Mouse (Mus musculus) monocyte, adult 2 months (primary cell): ENCODE data around the gene Acot11.
A peak's percentile ranks its signal among the peaks of the same experiment; 100 is the strongest.

Experiments
- DNase-seq, 2 experiments: peaks; one replicate each; pipeline ENCODE4 v3.0.0; 2022; ENCODE audit warnings: low spot score in 2 of 2, low read depth in 1 of 2

Gene Acot11

GRCm38 (mm10) chr4:106804910-106805274 lies at the start of gene Acot11:
Gene Acot11 (minus strand): TSS chr4:106804998.
- no peak for DNase-seq

- no peak for DNase-seq
Measured at GRCm38 (mm10) chr4:106848290-106849092, 43.7 kb upstream of the Acot11 start.

GRCm38 (mm10) chr4:106847591-106848289 lies 42.9 kb upstream of the Acot11 start:
- DNase-seq = no peak

GRCm38 (mm10) chr4:106842561-106842960 lies 37.8 kb upstream of the Acot11 start:
- no peak for DNase-seq

- no peak for DNase-seq
Measured at GRCm38 (mm10) chr4:106841856-106842255, 37.1 kb upstream of the Acot11 start.

GRCm38 (mm10) chr4:106841303-106841702 lies 36.5 kb upstream of the Acot11 start:
- DNase-seq = no peak

GRCm38 (mm10) chr4:106840651-106841145 lies 35.9 kb upstream of the Acot11 start:
- no peak for DNase-seq

GRCm38 (mm10) chr4:106839964-106840611 lies 35.3 kb upstream of the Acot11 start:
- peak in 1 of 2 experiments; percentile 70 for DNase-seq

- DNase-seq = peak in 1 of 2 experiments; percentile 17
Measured at GRCm38 (mm10) chr4:106839254-106839834, 34.5 kb upstream of the Acot11 start.

GRCm38 (mm10) chr4:106838548-106839253 lies 33.9 kb upstream of the Acot11 start:
- peak; percentile 78 to 87 for DNase-seq

- DNase-seq = no peak
Measured at GRCm38 (mm10) chr4:106837964-106838363, 33.2 kb upstream of the Acot11 start.

- DNase-seq = no peak
Measured at GRCm38 (mm10) chr4:106837425-106837824, 32.6 kb upstream of the Acot11 start.

- DNase-seq = no peak
Measured at GRCm38 (mm10) chr4:106830545-106831112, 25.8 kb upstream of the Acot11 start.

- peak; percentile 20 to 41 for DNase-seq
Measured at GRCm38 (mm10) chr4:106827738-106828361, 23.1 kb upstream of the Acot11 start.

GRCm38 (mm10) chr4:106825229-106825628 lies 20.4 kb upstream of the Acot11 start:
- no peak for DNase-seq

GRCm38 (mm10) chr4:106819404-106819803 lies 14.6 kb upstream of the Acot11 start:
- DNase-seq = no peak

GRCm38 (mm10) chr4:106818332-106818731 lies 13.5 kb upstream of the Acot11 start:
- DNase-seq = no peak

- DNase-seq = no peak
Measured at GRCm38 (mm10) chr4:106817017-106817416, 12.2 kb upstream of the Acot11 start.

- DNase-seq = no peak
Measured at GRCm38 (mm10) chr4:106815396-106816324, 10.9 kb upstream of the Acot11 start.
